Mouse (Mus musculus) small intestine, adult 10 weeks (tissue): ENCODE data around the gene Defb19. TPM values are rescaled to one million over a fixed set of nuclear protein-coding genes. Genes with fewer than 3 reads are reported as not detected.

Experiments used
- polyA plus RNA-seq: library from polyadenylated mRNA; stranded (reverse); fragments of 350-450 nt; fragmentation: Illumina TruSeq; extraction: RNeasy Lipid Tissue Mini Kit (QIAGEN cat#74804); gene quantifications from one replicate; pipeline ENCODE4 v1.2.3, GENCODE M21; 2014; ENCODE audit warnings: low replicate concordance

The Defb19 gene
- not detected for polyA plus RNA-seq

DNA sequence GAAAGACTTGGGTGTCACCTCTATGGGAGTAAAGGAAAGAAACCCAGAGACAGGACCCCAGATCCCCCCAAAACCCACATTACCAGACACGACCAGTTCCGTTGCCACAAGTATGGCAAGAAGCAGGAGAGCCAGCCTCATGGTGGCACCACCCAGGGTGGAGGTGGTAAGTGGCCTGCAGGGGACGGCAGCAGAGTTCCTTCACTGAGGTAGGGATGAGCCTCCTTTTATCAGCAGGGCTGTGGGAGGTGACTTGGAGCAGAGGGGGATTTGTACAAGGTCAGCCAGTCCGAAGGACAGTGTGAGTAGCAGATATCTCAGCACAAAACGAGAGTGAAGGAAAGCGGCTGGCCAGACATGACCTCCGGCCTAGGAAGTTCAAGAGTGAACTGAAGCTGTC is at the start of gene Defb19:
Gene Defb19 (minus strand): TSS at position 206 of the 400 bp plus-strand sequence.

DNA sequence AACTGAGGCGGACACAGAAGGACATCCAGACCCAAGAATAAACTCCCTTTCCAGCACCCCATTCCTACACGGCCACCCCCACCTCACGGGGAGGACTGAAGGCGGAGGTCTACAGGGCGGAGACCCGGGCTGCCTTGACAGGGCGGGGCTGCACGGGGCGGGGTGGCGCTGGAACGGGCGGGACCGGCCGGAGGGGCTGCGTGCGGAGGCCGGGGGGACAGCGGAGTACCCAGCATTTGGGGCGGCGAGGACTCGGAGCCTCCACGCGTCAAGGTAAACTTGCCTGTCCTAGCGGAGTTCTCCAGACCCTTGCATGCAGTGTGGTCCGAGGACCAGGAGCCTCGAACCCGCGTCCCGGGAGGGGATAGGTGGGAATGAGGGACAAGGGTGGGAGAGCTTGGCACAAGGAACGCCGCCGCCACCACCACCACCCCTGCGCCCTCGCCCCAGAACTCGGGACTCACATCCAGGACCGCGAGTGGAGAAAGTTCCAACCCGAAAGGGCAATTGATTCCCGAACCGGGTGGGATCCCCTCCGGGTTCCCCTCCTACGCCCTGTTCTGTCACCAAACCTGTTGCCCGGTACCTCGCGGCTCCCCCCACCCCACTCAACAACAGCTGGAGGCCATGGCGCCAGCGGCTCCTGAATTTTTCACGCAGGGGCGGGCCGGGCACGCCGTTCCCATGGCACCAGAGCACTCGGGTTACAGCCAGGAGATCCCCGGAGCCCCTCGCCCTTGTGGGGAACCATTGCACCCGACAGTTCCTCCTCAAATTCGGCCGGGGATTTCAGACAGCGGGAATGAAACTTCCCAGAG is 46.9 kb upstream of the Defb19 start, which contains the start of gene Rem1:
Gene Rem1 (plus strand): TSS at position 178 of the 818 bp plus-strand sequence.

DNA sequence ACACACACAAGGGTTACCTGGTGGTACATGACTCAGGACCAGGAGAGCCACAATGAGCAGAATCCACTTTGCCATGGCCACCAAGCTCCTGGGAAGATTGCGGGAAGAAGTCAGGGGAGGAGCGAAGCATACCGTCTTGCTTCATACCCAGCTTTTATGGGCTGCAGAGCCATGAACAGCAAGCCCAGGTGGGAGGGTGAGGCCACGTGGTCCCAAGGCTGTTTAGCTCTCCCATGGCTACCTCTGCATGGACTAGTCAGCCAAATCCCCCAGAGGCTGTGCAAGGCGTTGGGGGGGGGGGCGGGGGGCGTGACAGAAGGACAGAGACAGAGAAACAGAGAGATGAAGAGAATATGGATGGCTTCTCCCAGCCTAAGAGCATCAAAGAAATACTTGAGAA is 42.8 kb upstream of the Defb19 start, which contains the start of gene Defb25:
Gene Defb25 (minus strand): TSS at position 101 of the 400 bp plus-strand sequence.

DNA sequence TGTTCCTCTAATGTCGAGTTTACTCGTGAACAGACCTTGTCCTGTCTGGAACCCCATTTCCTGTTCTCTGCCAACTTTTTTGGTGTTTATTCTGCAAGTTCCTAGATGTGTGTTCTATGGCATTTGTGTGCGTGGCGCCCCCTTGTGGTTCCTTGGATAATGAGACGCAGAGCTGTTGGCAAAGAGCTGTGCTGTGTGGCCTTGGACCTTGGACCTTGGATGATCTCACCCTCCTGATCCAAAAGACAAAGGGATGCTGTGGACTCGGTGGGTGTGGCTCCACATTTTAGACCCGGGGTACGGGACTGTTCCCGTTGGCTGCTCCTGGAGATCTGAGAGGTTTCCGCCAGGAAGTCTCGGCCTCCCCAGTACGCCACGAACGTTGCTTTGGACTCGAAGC is 23.9 kb upstream of the Defb19 start, which contains the start of gene Defb36:
Gene Defb36 (plus strand): TSS at position 271 of the 400 bp plus-strand sequence.

DNA sequence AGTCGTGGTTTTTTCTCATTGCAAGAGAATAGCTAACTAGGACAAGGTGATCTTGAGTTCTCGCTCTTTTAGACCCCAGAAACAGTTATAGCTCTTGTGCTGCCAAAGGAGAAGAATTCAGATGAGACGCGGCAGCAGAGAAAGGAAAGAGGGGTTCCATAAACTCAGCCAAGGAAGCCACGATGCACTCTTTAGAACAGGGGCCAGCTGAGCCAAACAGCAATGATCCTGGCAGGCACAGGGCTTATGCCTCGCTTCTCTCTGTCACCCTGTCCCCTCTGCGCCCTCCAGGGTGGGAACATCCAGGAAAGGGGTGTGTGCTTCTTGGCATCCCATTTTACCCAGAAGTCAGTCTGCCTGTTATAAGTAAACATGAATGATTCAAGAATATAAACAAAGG is 19.2 kb upstream of the Defb19 start, which contains the start of gene Defb45:
Gene Defb45 (minus strand): TSS at position 101 of the 400 bp plus-strand sequence.

DNA sequence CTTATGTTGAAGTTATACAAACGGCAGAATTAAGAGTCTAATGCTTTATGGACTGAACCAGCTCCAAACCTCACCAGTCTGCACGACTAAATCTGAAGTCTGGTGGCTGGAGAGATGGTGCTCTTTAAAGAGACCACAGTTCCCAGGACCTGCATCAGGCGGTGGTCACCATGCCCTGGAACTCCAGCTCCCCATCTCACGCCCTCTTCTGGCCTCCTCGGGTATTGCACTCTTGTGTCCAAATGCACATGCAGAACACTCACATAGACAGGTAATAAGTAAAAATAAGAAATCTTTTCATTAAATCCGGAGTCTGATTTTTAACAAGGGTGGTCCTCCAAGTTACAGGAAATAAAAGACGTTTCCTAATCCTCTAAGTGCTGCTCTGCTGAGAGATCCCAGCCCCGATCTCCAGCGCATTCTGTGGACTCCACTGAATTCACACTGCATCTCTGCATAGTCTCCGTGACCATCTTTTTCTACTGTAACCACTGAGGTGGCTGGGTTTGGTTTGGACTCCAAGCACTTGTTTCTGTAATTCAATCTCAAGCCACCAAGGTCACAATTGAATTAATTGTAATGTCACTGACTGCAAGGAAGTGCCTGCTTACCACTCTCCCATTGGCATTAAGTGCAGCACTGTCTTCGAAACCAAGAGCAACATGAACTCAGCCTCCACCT is 7.9 kb downstream of the Defb19 start, which contains the start of gene Defb21:
Gene Defb21 (plus strand): TSS at position 631 of the 681 bp plus-strand sequence.

DNA sequence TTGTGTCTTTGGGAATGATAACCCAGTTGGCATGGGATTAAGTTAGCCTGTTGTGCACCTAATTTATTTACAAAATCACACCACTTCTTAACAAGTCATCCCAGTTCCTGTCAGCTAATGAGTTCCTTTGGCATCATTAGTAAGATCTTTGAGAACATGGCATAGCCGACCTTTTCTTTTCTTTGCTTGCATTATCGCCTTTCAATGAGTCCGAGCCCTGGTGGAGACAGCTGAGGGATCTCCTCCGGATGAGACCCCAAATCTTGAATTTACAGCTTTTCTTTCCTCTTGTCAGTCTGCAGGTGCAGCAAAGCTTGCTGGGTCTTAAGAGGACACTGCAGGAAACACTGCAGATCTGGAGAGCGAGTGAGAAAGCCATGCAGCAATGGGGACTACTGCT is 11.1 kb downstream of the Defb19 start, which contains the start of gene Gm17416:
Gene Gm17416 (plus strand): TSS at position 301 of the 400 bp plus-strand sequence.

DNA sequence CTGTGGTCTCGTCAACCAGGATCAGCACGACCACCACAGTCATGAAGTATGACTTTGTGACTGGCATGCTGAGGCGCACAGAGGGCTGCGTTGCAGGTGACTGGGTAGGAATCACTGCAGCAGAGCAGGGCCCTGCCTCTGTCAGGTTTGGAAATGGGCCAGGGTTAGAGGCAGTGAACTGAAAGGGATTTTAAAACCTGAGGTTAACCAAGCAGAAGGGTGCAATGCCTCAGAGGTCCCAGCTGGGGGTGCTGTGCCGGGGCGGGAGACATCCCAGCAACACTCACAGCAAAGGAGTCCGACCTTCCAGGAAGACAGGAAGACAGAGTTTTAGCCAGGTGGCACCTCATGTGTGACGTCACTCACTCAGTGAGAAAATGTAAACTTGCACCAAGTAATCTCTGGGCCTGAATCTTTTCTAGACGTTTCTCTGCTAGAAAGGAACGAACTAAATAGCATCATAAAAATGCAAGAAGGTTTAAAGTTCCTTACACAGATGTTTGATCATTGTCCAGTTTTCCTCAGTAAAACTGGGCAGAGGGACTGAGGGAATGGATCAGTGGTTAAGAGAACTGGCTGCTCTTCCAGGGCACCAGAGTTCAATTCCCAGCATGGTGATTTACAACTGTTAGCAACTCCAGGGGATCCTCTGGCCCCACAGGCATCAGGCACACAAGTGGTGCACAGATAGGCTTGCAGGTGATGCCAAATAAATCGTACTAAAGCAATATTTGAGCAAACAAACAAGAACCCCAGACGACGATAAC is 40.0 kb downstream of the Defb19 start, which contains the start of gene Defb29:
Gene Defb29 (minus strand): TSS at position 155 of the 767 bp plus-strand sequence.

Other genes starting within 250 kb of the Defb19 start
- 1.3 TPM for gene Rbck1, start 247.7 kb downstream of the Defb19 start, polyA plus RNA-seq
- gene Trib3, start 236.3 kb downstream of the Defb19 start, polyA plus RNA-seq, result 0.26 TPM
- not detected for gene Nrsn2, start 203.7 kb downstream of the Defb19 start, polyA plus RNA-seq
- 0.11 TPM for gene Sox12, start 182.2 kb downstream of the Defb19 start, polyA plus RNA-seq
- gene Zcchc3, start 165.3 kb downstream of the Defb19 start, polyA plus RNA-seq, result 0.82 TPM
- not detected for gene 6820408C15Rik, start 164.7 kb downstream of the Defb19 start, polyA plus RNA-seq
- not detected for gene Defb23, start 115.7 kb downstream of the Defb19 start, polyA plus RNA-seq
- gene Defb20, start 103.2 kb downstream of the Defb19 start, polyA plus RNA-seq, result not detected
- gene Defb22, start 90.2 kb downstream of the Defb19 start, polyA plus RNA-seq, result not detected
- gene Defb26, start 68.6 kb downstream of the Defb19 start, polyA plus RNA-seq, result not detected
- gene Defb28, start 62.1 kb downstream of the Defb19 start, polyA plus RNA-seq, result not detected
- not detected for gene Defb29, start 40.2 kb downstream of the Defb19 start, polyA plus RNA-seq
- gene Gm17416, start 11.0 kb downstream of the Defb19 start, polyA plus RNA-seq, result not detected
- not detected for gene Defb21, start 7.6 kb downstream of the Defb19 start, polyA plus RNA-seq
- gene Defb45, start 19.1 kb upstream of the Defb19 start, polyA plus RNA-seq, result not detected
- not detected for gene Defb36, start 24.0 kb upstream of the Defb19 start, polyA plus RNA-seq
- gene Defb25, start 42.7 kb upstream of the Defb19 start, polyA plus RNA-seq, result not detected
- gene Rem1, start 46.6 kb upstream of the Defb19 start, polyA plus RNA-seq, result 0.26 TPM
- gene H13, start 89.1 kb upstream of the Defb19 start, polyA plus RNA-seq, result 11.7 TPM
- 15.6 TPM for gene Mcts2, start 106.7 kb upstream of the Defb19 start, polyA plus RNA-seq
- 52.8 TPM for gene Id1, start 155.9 kb upstream of the Defb19 start, polyA plus RNA-seq
- gene Cox4i2, start 173.9 kb upstream of the Defb19 start, polyA plus RNA-seq, result not detected